Mouse (Mus musculus) neural tube, embryonic 15.5 days (tissue): ENCODE measurements at regions not wholly inside any gene's neighbourhood (a gene's known extent, or its start where the extent isn't known, plus 50 kb on each side); places are given as distances from the start of the nearest gene placed in this dataset.
"Not testable (repeated sequence)": the region's sequence is repeated elsewhere in the genome, so short reads cannot be mapped to it uniquely, and the experiment has no call there.

ENCODE experiments used
- ATAC-seq: fragments of 200-750 bp; cut with Nextera tagmentation; 2 replicates; pipeline ENCODE4 v1.8.0; 2017; ENCODE audit warnings: mild to moderate bottlenecking, moderate TSS enrichment, moderate library complexity; ENCODE audit not compliant: low FRiP score
- H3K27ac ChIP-seq: fragments of 300-500 bp; sonication (generic); replicated peaks from 2 replicates; pipeline ENCODE4 v1.5.1; 2015; ENCODE audit warnings: mild to moderate bottlenecking, inconsistent platforms
- H3K27me3 ChIP-seq: fragments of 300-500 bp; sonication (generic); replicated peaks from 2 replicates; pipeline ENCODE4 v1.6.1; 2015; ENCODE audit warnings: inconsistent platforms
- H3K36me3 ChIP-seq: fragments of 300-500 bp; sonication (generic); 2 replicates; pipeline ENCODE4 v1.6.1; 2015; ENCODE audit warnings: inconsistent platforms
- H3K4me1 ChIP-seq: fragments of 300-500 bp; sonication (generic); 2 replicates; pipeline ENCODE4 v1.6.1; 2015; ENCODE audit warnings: inconsistent platforms
- H3K4me2 ChIP-seq: fragments of 300-500 bp; sonication (generic); 2 replicates; pipeline ENCODE4 v1.6.1; 2015; ENCODE audit warnings: inconsistent platforms, mild to moderate bottlenecking, moderate library complexity
- H3K4me3 ChIP-seq: fragments of 300-500 bp; sonication (generic); replicated peaks from 2 replicates; pipeline ENCODE4 v1.5.1; 2015; ENCODE audit warnings: mild to moderate bottlenecking, inconsistent platforms
- H3K9ac ChIP-seq: fragments of 300-500 bp; sonication (generic); replicated peaks from 2 replicates; pipeline ENCODE4 v1.6.1; 2015; ENCODE audit warnings: mild to moderate bottlenecking, inconsistent platforms
- H3K9me3 ChIP-seq: fragments of 300-500 bp; sonication (generic); replicated peaks from 2 replicates; pipeline ENCODE4 v1.6.1; 2016; ENCODE audit warnings: inconsistent platforms
- WGBS: fragments of 180-500 bp; shearing (Covaris S2); methylation state at CpG from one replicate; pipeline ENCODE4 v1.1.7; 2015; ENCODE audit warnings: mixed read lengths; 5-methylcytosine and 5-hydroxymethylcytosine counted together

DNA sequence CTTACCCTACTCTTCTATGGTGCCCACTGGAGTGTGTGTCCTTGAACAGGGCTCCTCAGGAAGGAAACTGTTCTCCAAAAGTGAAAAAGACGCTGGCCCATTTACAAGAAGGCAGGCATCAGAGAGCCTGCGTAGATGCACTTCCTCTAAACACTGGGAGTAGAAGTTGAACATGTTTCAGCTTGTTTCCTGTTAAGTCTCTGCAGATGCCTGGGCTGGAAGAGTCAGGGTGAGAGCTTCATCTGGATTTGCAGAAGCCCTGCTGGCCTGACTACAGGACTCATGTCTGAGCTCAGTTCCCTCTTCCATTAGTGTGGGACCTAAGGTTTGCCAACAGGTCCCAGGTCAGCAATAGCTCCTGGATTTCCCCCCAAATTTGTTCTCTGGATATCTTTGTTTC, 54.7 kb upstream of the Nlrp1b start:
- no peak overlapping the region for H3K4me2 ChIP-seq
- 84% methylated on average over 2 of the region's 2 CpGs for WGBS
- no peak overlapping the region for H3K27ac ChIP-seq
- H3K4me1 ChIP-seq: no peaks in the 10 kb centered on the region
- ATAC-seq: no peak
- no peak overlapping the region for H3K4me3 ChIP-seq
- H3K36me3 ChIP-seq: no peaks in the 10 kb centered on the region
- no peaks in the 10 kb centered on the region for H3K9me3 ChIP-seq
- no peak overlapping the region for H3K9ac ChIP-seq
- no peaks in the 10 kb centered on the region for H3K27me3 ChIP-seq

DNA sequence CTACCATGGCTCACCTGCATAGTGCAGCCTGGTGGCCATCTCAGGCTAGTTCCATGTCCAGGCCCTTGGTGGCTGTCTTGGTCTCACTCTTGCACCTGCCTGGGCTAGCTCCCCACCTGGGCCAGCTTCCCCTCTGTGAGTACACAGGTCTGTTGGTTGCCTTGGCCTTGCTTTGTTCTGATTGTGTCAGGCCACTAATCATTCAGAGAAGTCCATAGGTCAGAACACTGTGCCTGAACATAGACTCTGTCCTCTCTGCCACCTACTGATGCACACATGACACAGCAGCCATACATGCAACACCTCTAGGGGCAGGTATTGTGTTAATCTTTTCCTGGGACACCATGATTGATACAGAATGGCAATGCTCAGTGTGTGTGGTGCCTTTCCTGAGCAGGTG, 57.7 kb upstream of the Nlrp1b start:
- H3K4me3 ChIP-seq, H3K9ac ChIP-seq, H3K4me1 ChIP-seq, H3K27me3 ChIP-seq, H3K4me2 ChIP-seq, H3K27ac ChIP-seq, H3K36me3 ChIP-seq, ATAC-seq, H3K9me3 ChIP-seq: not testable (repeated sequence)

DNA sequence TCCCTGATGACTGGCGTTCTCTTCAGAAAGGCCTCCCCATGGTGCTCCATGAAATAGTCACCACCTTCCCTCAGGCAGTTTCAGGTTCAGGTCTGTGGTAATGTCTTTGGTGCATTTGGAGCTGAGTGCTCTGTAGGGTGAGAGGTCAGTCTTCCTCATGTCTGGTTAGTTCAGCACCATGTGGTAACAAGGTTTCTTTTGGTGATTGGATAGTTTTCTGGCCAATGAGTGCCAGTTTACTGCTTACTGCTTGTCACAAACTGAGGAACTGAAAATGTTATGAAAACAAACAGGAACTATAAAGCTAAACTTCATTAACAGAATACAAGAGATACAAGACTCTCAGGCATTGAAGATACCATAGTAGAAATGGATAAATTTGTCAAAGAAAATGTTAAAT, 59.0 kb upstream of the Nlrp1b start:
- Histone ChIP-seq H3K9ac (no peak overlapping the region), H3K9me3 (no peaks in the 10 kb centered on the region), H3K27me3 (no peaks in the 10 kb centered on the region), H3K4me2 (no peak overlapping the region), H3K36me3 (no peaks in the 10 kb centered on the region), H3K27ac (no peak overlapping the region), H3K4me1 (no peaks in the 10 kb centered on the region), H3K4me3 (no peak overlapping the region)
- no peak for ATAC-seq
- WGBS: 91% methylated on average over 1 of the region's 1 CpGs

DNA sequence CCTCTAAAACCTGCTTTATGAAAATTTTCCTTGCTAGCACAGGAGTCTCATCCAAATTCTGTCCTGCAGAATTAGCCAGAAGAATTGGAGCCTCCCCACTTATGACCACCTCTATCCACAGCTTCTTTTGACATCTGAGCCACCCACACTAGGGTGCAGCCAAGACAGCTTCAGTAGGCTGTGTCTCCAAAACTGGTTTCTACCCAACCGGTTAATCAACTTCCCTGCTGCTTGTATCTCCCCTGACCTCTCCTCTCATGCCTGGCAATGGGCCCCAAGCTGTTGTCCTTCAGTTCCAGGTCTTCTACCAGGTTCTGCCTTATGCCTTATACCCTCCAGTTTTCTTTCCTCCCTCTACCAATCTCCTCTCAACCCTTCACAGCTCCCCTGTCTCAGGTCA, 68.9 kb upstream of the Nlrp1b start:
- Histone ChIP-seq H3K4me2 (no peak overlapping the region), H3K9me3 (no peaks in the 10 kb centered on the region), H3K27me3 (no peaks in the 10 kb centered on the region), H3K9ac (no peak overlapping the region), H3K27ac (no peak overlapping the region), H3K4me1 (no peaks in the 10 kb centered on the region), H3K4me3 (no peak overlapping the region), H3K36me3 (no peaks in the 10 kb centered on the region)
- no peak for ATAC-seq
- WGBS: 85% methylated on average over 1 of the region's 1 CpGs

DNA sequence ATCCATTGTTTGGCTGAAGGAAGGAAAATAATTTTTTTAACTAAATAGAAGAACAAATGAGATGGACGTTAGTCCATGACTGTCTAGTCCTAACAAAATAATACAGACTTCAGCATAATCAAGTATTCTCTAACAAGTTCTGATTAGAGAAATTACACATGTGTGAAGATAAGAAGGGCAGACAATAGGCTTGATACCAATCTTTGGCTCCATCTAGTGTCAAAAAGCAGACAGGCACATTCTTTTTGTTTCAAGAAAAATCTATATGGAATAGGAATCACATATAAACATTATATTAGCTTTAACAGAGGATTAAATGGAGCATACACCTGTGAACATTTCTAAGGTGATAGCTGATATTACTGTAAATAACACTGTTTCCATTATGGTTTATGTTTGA, 92.9 kb upstream of the Nlrp1b start:
- no peaks in the 10 kb centered on the region for H3K9me3 ChIP-seq
- H3K9ac ChIP-seq: no peak overlapping the region
- WGBS: 42% methylated on average over 1 of the region's 1 CpGs
- H3K4me3 ChIP-seq: no peak overlapping the region
- H3K27me3 ChIP-seq: no peaks in the 10 kb centered on the region
- no peaks in the 10 kb centered on the region for H3K4me1 ChIP-seq
- no peak for ATAC-seq
- H3K36me3 ChIP-seq: no peaks in the 10 kb centered on the region
- no peak overlapping the region for H3K4me2 ChIP-seq
- H3K27ac ChIP-seq: no peak overlapping the region

DNA sequence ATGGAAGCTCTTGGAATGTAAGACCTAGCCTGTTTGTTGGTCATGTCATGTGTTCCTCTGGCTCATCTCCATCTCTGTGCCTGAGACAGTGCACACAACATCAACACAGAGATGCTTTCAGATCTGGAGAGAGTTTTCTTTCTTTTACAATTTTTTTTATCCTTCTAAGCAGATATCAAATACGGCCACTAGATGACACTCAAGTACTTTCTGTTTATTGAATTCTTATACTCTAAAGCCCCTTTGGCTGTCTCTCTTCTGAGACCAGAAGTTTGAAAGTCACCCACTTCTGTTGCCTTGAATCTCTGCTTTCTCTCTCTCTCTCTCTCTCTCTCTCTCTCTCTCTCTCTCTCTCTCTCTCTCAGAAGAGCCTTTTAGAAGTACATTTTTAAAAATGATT, 106.9 kb upstream of the Nlrp1b start:
- no peak for ATAC-seq
- Histone ChIP-seq H3K4me2 (no peak overlapping the region), H3K9ac (no peak overlapping the region), H3K36me3 (no peaks in the 10 kb centered on the region), H3K27ac (no peak overlapping the region), H3K27me3 (no peaks in the 10 kb centered on the region), H3K9me3 (no peaks in the 10 kb centered on the region), H3K4me3 (no peak overlapping the region), H3K4me1 (no peaks in the 10 kb centered on the region)
- 10% methylated on average over 1 of the region's 1 CpGs for WGBS

DNA sequence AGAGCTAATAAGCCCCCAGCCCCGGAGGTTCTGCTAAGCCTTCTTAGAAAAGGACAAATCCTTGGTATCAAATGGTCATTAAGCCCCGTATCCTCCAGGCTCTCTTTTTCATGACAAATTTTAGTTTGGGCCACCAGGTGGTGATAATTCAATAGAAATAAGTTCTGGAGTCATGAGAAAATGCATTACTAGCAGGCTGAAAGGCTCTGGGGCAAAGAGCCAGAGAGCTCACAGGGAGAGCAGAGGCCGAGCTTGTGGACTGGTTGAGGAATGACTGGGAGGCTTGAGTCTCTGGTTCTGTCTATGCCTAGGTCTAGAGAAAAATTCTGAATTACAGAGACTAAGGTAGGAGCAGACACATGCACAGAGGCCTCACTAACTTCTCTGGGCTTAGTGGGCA, 115.5 kb upstream of the Nlrp1b start:
- Histone ChIP-seq H3K9me3 (no peaks in the 10 kb centered on the region), H3K36me3 (no peaks in the 10 kb centered on the region), H3K4me3 (no peak overlapping the region), H3K27me3 (no peaks in the 10 kb centered on the region), H3K9ac (no peak overlapping the region), H3K27ac (no peak overlapping the region), H3K4me2 (no peak overlapping the region), H3K4me1 (peaks cover 2% of the 10 kb centered on the region; the same call in 1 of the 2 replicates)
- WGBS: 57% methylated on average over 3 of the region's 3 CpGs
- ATAC-seq: no peak

DNA sequence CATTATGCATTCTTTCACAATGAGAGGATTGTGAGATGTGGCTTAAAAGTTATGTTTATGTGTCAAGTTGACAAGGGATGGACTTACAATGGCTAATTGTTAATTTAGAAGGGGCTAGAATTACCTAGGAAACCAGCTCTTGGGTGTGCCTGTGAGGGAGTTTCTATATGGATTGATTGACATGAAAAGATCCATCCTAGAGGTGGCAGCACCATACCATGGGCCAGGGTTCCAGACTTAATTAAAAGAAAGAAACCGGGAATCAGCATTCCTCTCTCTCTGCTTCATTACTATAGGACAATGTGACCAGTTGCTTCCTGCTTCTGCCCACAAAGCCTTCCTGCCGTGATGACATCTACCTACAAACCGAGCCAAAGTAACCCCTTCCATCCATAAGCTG, 126.6 kb upstream of the Nlrp1b start:
- ATAC-seq: no peak

DNA sequence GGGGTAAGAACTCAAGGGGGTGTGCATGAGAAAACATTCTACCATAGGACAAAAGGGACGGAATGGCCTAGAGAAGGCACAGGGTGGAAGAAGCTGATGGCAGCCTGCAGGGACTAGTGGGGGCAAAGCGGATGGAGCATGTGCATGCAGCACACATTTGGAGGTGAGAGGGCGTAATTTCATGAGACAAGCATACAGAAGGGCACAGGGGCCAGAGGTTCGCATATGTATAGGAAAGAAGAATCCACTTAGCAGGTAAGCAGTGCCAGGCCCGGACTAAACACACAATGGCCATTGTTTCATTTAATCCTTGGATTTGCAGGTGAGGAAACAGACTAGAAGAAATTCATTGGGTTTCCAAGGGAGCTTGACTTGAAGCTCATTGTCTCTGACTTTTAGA, 130.3 kb upstream of the Nlrp1b start:
- ATAC-seq: no peak
- no peak overlapping the region for H3K27ac ChIP-seq
- H3K27me3 ChIP-seq: no peaks in the 10 kb centered on the region
- no peak overlapping the region for H3K4me3 ChIP-seq
- WGBS: 89% methylated on average over 5 of the region's 5 CpGs
- H3K4me2 ChIP-seq: no peak overlapping the region
- no peak overlapping the region for H3K9ac ChIP-seq
- no peaks in the 10 kb centered on the region for H3K36me3 ChIP-seq
- no peaks in the 10 kb centered on the region for H3K4me1 ChIP-seq
- no peaks in the 10 kb centered on the region for H3K9me3 ChIP-seq

More for the DNA sequence above, 126.6 kb upstream of the Nlrp1b start:
- H3K4me2 ChIP-seq: no peak overlapping the region
- no peaks in the 10 kb centered on the region for H3K36me3 ChIP-seq
- WGBS: 39% methylated on average over 3 of the region's 3 CpGs
- no peaks in the 10 kb centered on the region for H3K9me3 ChIP-seq
- no peak overlapping the region for H3K4me3 ChIP-seq
- H3K9ac ChIP-seq: no peak overlapping the region
- H3K27ac ChIP-seq: no peak overlapping the region
- H3K27me3 ChIP-seq: no peaks in the 10 kb centered on the region
- peaks cover 5% of the 10 kb centered on the region; the same call in 1 of the 2 replicates for H3K4me1 ChIP-seq

DNA sequence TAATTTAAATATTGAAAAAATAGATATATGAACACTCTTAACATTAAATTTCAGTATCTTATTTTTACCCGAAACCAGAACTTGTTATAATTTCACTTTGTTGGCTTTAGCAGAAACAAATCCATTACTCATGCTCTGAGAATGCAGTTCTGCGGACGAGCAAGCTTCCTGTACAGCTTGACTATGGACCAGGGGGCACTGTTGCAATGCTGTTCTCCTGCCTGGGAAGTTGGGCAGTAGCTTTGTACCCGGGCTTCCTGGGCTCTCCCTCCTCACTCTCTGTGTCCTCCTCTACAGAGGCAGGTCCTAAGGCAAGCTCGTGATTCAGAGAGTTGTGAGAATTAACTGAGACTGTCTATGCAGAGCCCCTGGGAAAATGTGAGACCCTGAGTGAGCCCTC, 141.3 kb upstream of the Nlrp1b start:
- ATAC-seq: no peak
- 68% methylated on average over 5 of the region's 5 CpGs for WGBS
- no peaks in the 10 kb centered on the region for H3K36me3 ChIP-seq
- H3K4me1 ChIP-seq: no peaks in the 10 kb centered on the region
- no peak overlapping the region for H3K27ac ChIP-seq
- no peaks in the 10 kb centered on the region for H3K27me3 ChIP-seq
- H3K4me3 ChIP-seq: no peak overlapping the region
- H3K9ac ChIP-seq: no peak overlapping the region
- H3K4me2 ChIP-seq: no peak overlapping the region
- no peaks in the 10 kb centered on the region for H3K9me3 ChIP-seq

DNA sequence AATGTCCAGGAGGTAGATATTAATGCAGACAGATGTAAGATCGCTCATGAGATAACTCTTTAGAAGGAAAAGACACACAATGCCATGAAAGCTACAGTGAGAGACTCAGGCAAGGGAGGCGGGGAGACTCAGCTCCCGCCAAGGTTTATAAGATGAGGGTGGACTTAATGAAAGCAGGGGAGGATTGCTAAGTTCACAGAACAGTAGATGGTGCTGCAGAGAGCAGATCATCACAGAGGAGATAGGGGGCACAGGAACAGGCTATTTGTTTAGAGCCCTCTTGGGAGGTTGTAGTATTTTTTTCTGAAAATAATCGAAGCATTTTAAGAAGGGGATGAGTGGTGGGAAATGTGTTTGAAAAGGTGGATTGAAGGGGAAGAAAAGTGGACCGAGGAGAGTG, 144.6 kb upstream of the Nlrp1b start:
- Histone ChIP-seq H3K9ac (no peak overlapping the region), H3K27me3 (no peaks in the 10 kb centered on the region), H3K4me2 (no peak overlapping the region), H3K36me3 (no peaks in the 10 kb centered on the region), H3K9me3 (no peaks in the 10 kb centered on the region), H3K4me1 (no peaks in the 10 kb centered on the region), H3K4me3 (no peak overlapping the region), H3K27ac (no peak overlapping the region)
- 70% methylated on average over 5 of the region's 5 CpGs for WGBS
- ATAC-seq: no peak

DNA sequence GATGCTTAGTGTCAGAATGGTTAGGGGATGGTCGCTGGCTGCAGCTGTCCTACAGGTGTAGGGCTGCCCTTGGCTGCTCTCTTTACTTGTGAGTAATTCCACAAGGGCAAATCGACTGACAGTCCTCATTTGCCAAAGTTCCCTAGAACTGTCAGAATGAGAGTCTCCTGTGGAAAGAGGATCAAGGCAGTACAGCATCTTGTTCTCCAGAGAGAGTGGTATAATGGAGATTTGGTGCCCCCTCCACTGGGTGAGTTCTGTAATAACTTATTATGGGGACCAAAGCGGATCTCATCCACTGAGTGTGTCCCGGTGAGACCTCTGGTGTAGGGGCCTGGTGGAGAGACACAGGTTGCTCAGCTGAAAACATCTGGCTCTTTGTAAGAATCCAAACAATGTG, 157.9 kb upstream of the Nlrp1b start:
- Histone ChIP-seq H3K4me1 (peaks cover 17% of the 10 kb centered on the region), H3K9ac (no peak overlapping the region), H3K4me3 (no peak overlapping the region), H3K36me3 (no peaks in the 10 kb centered on the region), H3K27ac (no peak overlapping the region), H3K9me3 (no peaks in the 10 kb centered on the region), H3K4me2 (no peak overlapping the region), H3K27me3 (no peaks in the 10 kb centered on the region)
- ATAC-seq: no peak
- 77% methylated on average over 4 of the region's 4 CpGs for WGBS

DNA sequence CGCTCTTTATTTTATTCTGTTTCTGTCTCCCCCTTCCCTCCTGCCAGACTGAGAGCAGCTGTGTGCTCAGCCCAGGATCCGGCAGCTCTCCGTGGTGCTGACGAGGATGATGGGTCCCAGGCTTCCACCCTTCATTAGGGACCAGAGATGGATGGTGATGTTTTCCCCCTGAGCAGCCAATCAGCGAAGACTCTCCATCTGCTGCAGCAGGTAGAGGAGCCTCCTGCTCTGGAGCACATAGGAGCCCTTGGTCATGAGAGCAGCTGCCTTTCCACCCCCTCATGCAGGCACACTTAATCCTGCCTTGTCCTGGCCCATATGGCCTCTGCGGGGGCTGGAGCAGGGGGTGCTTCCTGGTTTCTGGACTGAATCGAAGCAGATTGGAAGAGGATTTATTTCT, 159.1 kb upstream of the Nlrp1b start:
- no peak overlapping the region for H3K9ac ChIP-seq
- H3K4me3 ChIP-seq: no peak overlapping the region
- H3K4me2 ChIP-seq: peak overlapping the region; percentile 37
- no peaks in the 10 kb centered on the region for H3K27me3 ChIP-seq
- H3K27ac ChIP-seq: peak overlapping the region; percentile 38
- WGBS: 7% methylated on average over 7 of the region's 7 CpGs
- no peaks in the 10 kb centered on the region for H3K9me3 ChIP-seq
- peak; percentile 80 for ATAC-seq
- no peaks in the 10 kb centered on the region for H3K36me3 ChIP-seq
- H3K4me1 ChIP-seq: peaks cover 17% of the 10 kb centered on the region
